Mouse (Mus musculus): Measurements from ENCODE around the gene Arid4a.

DNA sequence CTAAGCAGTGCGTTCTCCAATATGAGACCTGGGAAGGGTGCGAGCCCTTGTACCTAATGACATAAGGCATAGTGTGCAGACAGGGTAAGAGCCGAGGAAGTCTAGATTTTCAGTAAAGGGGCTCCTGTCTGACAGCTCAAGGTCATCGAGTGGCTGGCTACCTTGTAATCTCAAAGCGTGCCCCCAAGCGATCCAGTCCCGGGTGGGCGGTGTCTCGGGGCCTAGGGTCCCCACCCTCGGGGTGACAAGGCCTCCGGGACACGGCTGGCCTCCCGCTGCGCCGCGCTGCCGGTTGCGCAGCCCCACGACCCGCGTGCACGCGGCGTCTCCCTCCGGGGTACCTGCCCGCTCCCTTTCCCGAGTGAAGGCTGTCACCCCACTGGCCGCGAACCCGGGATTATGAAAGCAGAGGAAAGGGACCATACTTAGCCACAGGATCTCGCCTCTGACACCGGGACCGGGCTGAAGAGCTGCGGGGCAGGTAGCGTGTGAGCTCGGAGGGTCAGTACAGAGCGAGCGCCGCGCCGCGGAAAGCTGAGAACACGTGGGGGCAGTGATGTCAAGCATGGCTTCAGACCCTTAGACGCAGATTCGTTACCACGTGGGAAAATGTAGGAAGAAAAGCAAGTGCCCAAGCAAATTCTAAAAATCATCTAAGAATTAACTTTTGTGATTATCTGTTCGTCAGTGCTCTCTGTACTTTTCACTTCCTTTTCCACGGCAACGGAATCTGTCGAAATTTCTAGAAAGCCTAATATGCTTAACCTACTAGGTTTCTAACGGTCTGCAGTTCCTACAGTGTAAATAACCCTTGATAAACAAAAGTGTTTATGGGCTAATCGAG, 120.6 kb downstream of the Arid4a start, which contains the start of the genes Timm9 and 2700049A03Rik:
- TF ChIP-seq GATA1 (IDR thresholded peaks at IDR 0.05; ENCODE audit: borderline replicate concordance, low read length) (no peak), FLI1 (IDR thresholded peaks at IDR 0.05; ENCODE audit: low read length) (no peak)

Data from megakaryocyte, embryonic 14.5 days (primary cell).